Comparison of ENCODE assay signal across 8 mouse cellular contexts in genomic region chr6:86584296-86585015, GRCm38 (mm10). TPM values are rescaled to one million over a fixed set of nuclear protein-coding genes. Genes with fewer than 3 reads are reported as not detected.
DNase-seq lines count a peak whose midpoint lies in the region; ATAC-seq and TF ChIP-seq lines count a peak whose summit lies in the region.

No protein-coding gene starts in this region.

- WGBS in forebrain, embryonic 13.5 days = 33% methylated on average over 14 of the region's 14 CpGs
- WGBS in lung, embryonic 15.5 days = 23% methylated on average over 14 of the region's 14 CpGs

- no peaks in the 10 kb centered on the region for H3K27me3 ChIP-seq in ES-Bruce4 (ENCODE audit: control insufficient read depth, insufficient read depth, low read length, poor library complexity, severe bottlenecking)
- no peaks in the 10 kb centered on the region for H3K27me3 ChIP-seq in forebrain, embryonic 13.5 days
- H3K27me3 ChIP-seq in lung, embryonic 15.5 days = no peaks in the 10 kb centered on the region

- H3K4me3 ChIP-seq in ES-Bruce4 (ENCODE audit: low read depth, low read length) = peak overlapping the region; percentile 32
- H3K4me3 ChIP-seq in forebrain, embryonic 13.5 days = peak overlapping the region; percentile 35
- H3K4me3 ChIP-seq in lung, embryonic 15.5 days = peak overlapping the region; percentile 25

- peak; percentile 49; the same call in 1 of the 2 replicates for TF ChIP-seq EP300 in ES-Bruce4 (IDR thresholded peaks at IDR 0.05; ENCODE audit: insufficient read depth, low read depth, low read length)

- intact Hi-C loops in heart, postnatal 10 days (cut with DNase I) = no loop called here

- H3K4me1 ChIP-seq in ES-Bruce4 (ENCODE audit: control insufficient read depth, insufficient read depth, low read length) = no peaks in the 10 kb centered on the region
- H3K4me1 ChIP-seq in forebrain, embryonic 13.5 days = peaks cover 18% of the 10 kb centered on the region
- H3K4me1 ChIP-seq in lung, embryonic 15.5 days = peaks cover 37% of the 10 kb centered on the region

- no peak for TF ChIP-seq CTCF in ES-Bruce4 (IDR thresholded peaks at IDR 0.05; ENCODE audit: low read depth, low read length)

- H3K36me3 ChIP-seq in ES-Bruce4 (ENCODE audit: control insufficient read depth, insufficient read depth, low read length, poor library complexity, severe bottlenecking) = no peaks in the 10 kb centered on the region
- H3K36me3 ChIP-seq in forebrain, embryonic 13.5 days (ENCODE audit: poor library complexity, severe bottlenecking) = no peaks in the 10 kb centered on the region
- no peaks in the 10 kb centered on the region for H3K36me3 ChIP-seq in lung, embryonic 15.5 days

- peak; percentile 81 for ATAC-seq in forebrain, embryonic 13.5 days
- peak; percentile 39; the same call in 1 of the 2 replicates for ATAC-seq in lung, embryonic 15.5 days (ENCODE audit: borderline replicate concordance, extremely low read depth, low FRiP score, low TSS enrichment)

- H3K9me3 ChIP-seq in ES-Bruce4 (replicated peaks; ENCODE audit: control insufficient read depth, insufficient read depth, low read length, poor library complexity, severe bottlenecking) = no peaks in the 10 kb centered on the region
- H3K9me3 ChIP-seq in forebrain, embryonic 13.5 days (replicated peaks) = no peaks in the 10 kb centered on the region
- no peaks in the 10 kb centered on the region for H3K9me3 ChIP-seq in lung, embryonic 15.5 days

- TF ChIP-seq POLR2A in ES-Bruce4 (IDR thresholded peaks at IDR 0.05; ENCODE audit: insufficient read depth, low read length) = no peak

- H3K27ac ChIP-seq in ES-Bruce4 (ENCODE audit: insufficient read depth, low read length) = peak overlapping the region; percentile 35
- peak overlapping the region; percentile 94 for H3K27ac ChIP-seq in forebrain, embryonic 13.5 days
- H3K27ac ChIP-seq in lung, embryonic 15.5 days = peak overlapping the region; percentile 94

- peak; percentile 92 for DNase-seq in brain, adult 2 months (ENCODE audit: low read depth, low spot score)
- DNase-seq in heart, postnatal 10 days = peak; percentile 62 to 75
- peak; percentile 77 to 84 for DNase-seq in layer of hippocampus, adult 8-10 months (ENCODE audit: low spot score in 2 of 2)
- DNase-seq in right cerebral cortex, adult 18-20 months = peak; percentile 86
- no peak for DNase-seq in spleen, adult 12 weeks (ENCODE audit: low spot score)

- H3K4me2 ChIP-seq in forebrain, embryonic 13.5 days = peak overlapping the region; percentile 66
- peak overlapping the region; percentile 59 for H3K4me2 ChIP-seq in lung, embryonic 15.5 days

- peak overlapping the region; percentile 25; the same call in 1 of the 2 replicates for H3K9ac ChIP-seq in ES-Bruce4 (ENCODE audit: low read depth, poor library complexity, severe bottlenecking)
- H3K9ac ChIP-seq in forebrain, embryonic 13.5 days = peak overlapping the region; percentile 70
- peak overlapping the region; percentile 26 for H3K9ac ChIP-seq in lung, embryonic 15.5 days

RNA-seq across cellular contexts. Expression of gene Asprv1, which starts 43.5 kb away (rescaled TPM):
- 0.43 and 0.64 TPM in 2 replicates for polyA plus RNA-seq in ES-Bruce4 (2011; ENCODE audit: insufficient read depth, insufficient read length, low read depth, missing spikeins)
- 0.45 and 0.67 TPM in 2 replicates for polyA plus RNA-seq in forebrain, embryonic 13.5 days (2015; fragmentation: Nextera tagmentation; extraction: Ambion mirVana)
- under 1 TPM in 1 of 2 experiments, not detected in 1; 0.22 TPM for total RNA-seq in heart, postnatal 10 days (2021)
- total RNA-seq in layer of hippocampus, adult 8-10 months (2022) = 1 to 10 TPM in 3 of 4 experiments, under 1 TPM in 1; 0.80 to 2.1 (median 1.8) TPM
- 1.0 TPM in 2 replicates for polyA plus RNA-seq in lung, embryonic 15.5 days (2015; fragmentation: Nextera tagmentation; extraction: Ambion mirVana)

RNA-seq across cellular contexts. Expression of gene Pcbp1, which starts 58.3 kb away (rescaled TPM):
- 328 and 331 TPM in 2 replicates for polyA plus RNA-seq in ES-Bruce4 (2011; ENCODE audit: insufficient read depth, insufficient read length, low read depth, missing spikeins)
- 204 and 245 TPM in 2 replicates for polyA plus RNA-seq in forebrain, embryonic 13.5 days (2015; fragmentation: Nextera tagmentation; extraction: Ambion mirVana)
- total RNA-seq in heart, postnatal 10 days (2021) = 100 to 1,000 TPM; 205 to 210 TPM
- 100 to 1,000 TPM; 172 to 184 (median 178) TPM for total RNA-seq in layer of hippocampus, adult 8-10 months (2022)
- 554 and 556 TPM in 2 replicates for polyA plus RNA-seq in lung, embryonic 15.5 days (2015; fragmentation: Nextera tagmentation; extraction: Ambion mirVana)

Comparison
In these comparisons a context has a peak if more than half of its experiments do, and no peak if none do; other contexts are left out.
1. H3K27ac ChIP-seq: peak in every context shown above with its lines; median percentile 94 in forebrain, embryonic 13.5 days; 94 in lung, embryonic 15.5 days; 35 in ES-Bruce4.